Mouse (Mus musculus): Measurements from ENCODE around the gene Gm7879.

- no peak for TF ChIP-seq CTCF (IDR thresholded peaks at IDR 0.05; ENCODE audit: insufficient read depth, low read length)
- no peak for TF ChIP-seq POLR2A (IDR thresholded peaks at IDR 0.05; ENCODE audit: borderline replicate concordance, extremely low read depth, low read depth, low read length)
These were observed 48.1 kb downstream of the Gm7879 start for GRCm38 (mm10) chr5:43961056-43961455.
